Mouse (Mus musculus): Measurements from ENCODE around the gene Mras.

DNA sequence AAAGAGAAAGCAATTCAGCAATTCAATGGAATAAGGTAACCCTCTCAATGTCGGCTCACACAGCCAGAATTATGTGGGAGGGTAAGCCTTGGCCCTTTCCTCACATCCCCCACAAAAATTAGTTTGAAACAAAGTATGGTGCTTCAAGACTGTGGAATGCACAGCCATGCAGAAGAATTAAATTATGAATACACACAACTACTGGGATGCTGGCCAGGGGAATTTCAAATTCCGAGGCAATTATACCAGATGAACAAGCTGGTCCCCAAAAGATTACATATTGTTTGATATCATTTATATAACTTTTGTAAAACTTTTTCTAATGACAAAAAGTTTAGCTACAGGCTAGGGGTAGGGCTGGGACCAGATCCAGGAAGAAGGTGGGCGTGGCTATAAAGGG, 10.1 kb upstream of the Mras start:
- no peak for TF ChIP-seq POLR2A (IDR thresholded peaks at IDR 0.05; ENCODE audit: low read depth, low read length)
- no peak for TF ChIP-seq CTCF (conservative IDR thresholded peaks at IDR 0.05; ENCODE audit: insufficient read depth, insufficient read length, low read depth, low read length)
